Mouse (Mus musculus): ENCODE data around the gene Uba52.

Gene Uba52

DNA sequence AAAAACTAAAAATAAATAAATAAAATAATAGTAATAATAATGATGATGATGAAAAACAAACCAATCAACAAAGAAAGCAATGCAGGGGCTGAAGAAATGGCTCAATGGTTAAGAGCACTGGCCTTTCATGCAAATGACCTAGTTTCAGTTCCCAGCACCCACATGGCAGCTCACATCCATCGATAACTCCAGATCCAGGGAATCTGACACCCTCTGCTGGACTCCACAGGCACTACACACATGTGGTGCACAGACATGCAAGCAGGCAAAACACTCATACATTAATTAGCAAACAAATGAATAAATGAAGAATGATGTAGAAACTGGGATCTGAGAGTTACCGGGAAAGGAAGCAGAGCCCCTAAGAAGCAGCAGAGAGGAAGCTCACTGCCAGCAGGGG, 51.0 kb downstream of the Uba52 start:
- DNase-seq (ENCODE audit: low read depth in 2 of 2, low spot score in 2 of 2): no peak

DNA sequence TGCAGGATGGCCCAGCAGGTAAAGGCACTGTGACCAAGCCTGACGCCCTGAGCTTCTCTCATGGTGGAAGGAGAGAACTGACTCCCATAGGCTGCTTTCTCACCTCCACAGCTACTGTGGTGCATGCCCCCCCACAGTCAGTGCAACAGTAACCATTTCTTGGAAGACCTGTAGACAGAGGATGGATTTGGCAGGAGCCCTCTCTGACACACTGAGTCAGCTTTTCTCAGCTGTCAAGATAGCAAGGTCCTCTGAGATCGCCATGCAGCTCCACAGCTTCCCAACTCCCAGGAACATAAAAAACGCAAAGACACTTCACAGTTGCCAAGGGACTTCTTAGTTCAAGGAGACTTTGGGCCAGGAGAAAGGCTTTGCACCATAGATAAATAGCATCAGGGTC, 52.1 kb downstream of the Uba52 start:
- no peak for DNase-seq (ENCODE audit: low read depth in 2 of 2, low spot score in 2 of 2)
